Mouse (Mus musculus) adrenal gland, postnatal 14 days (tissue): ENCODE measurements around the gene Rfx8. TPM values are rescaled to one million over a fixed set of nuclear protein-coding genes. Genes with fewer than 3 reads are reported as not detected.

Experiments used
- DNase-seq: peaks from one replicate; pipeline ENCODE4 v3.0.0; 2021; ENCODE audit warnings: mixed read lengths
- long read RNA-seq, 2 experiments: library from polyadenylated mRNA; stranded (forward); transcript quantifications; one replicate each; pipeline ENCODE4 v2.0.0; 2021
- total RNA-seq: library from RNA; stranded (reverse); gene quantifications from 2 replicates; pipeline ENCODE4 v1.2.3, GENCODE M21; 2021

The Rfx8 gene
- total RNA-seq, result 0.15 TPM in 1 of 2 replicates, not detected in the other
- long read RNA-seq, experiment 1, result 0 reads
- long read RNA-seq, experiment 2, result 0 reads

DNA sequence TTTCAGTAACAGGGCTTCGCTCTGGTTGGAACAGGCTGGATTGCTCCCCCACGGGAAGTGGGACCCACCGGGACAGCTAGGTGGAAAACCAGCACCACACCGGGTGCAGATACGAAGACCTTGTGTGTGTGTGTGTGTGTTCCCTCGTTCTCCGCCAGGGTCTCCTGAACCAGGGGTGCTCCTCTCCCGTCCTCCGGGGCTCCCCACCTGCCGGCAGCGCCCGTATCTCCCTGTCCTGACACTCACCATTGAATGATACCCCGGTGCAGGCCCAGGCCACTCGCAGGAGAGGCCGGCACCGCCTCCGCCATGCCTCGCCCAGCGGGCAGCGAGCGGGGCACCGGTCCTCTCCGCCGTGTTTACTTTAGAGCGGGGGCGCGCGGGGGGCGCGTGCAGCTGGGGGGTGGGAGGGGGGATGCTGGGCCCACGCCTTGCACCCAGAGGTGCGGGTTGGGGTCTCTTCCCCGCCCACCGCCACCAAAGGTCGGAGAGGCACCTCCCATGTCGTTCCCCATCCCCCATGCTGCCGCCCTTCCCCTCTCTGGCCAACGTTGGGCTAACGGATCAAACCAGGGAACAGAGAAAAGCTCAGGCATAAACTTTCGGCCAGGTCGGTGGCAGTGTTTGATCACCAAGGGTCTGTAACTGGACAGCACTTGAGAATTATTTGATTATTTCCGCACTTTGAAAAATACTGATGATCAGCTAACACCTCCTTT, at the start of gene Rfx8:
Gene Rfx8 (minus strand): TSS at position 366 of the 719 bp plus-strand sequence.
- DNase-seq, result peak; percentile 54

GRCm38 (mm10) chr1:39770436-39770835, 49.6 kb upstream of the Rfx8 start:
- no peak for DNase-seq

GRCm38 (mm10) chr1:39768017-39768416, 47.2 kb upstream of the Rfx8 start:
- no peak for DNase-seq

GRCm38 (mm10) chr1:39765854-39766493, 45.2 kb upstream of the Rfx8 start:
- DNase-seq, result no peak

- peak; percentile 90 for DNase-seq
Observed at GRCm38 (mm10) chr1:39762025-39762370, 41.2 kb upstream of the Rfx8 start.

DNA sequence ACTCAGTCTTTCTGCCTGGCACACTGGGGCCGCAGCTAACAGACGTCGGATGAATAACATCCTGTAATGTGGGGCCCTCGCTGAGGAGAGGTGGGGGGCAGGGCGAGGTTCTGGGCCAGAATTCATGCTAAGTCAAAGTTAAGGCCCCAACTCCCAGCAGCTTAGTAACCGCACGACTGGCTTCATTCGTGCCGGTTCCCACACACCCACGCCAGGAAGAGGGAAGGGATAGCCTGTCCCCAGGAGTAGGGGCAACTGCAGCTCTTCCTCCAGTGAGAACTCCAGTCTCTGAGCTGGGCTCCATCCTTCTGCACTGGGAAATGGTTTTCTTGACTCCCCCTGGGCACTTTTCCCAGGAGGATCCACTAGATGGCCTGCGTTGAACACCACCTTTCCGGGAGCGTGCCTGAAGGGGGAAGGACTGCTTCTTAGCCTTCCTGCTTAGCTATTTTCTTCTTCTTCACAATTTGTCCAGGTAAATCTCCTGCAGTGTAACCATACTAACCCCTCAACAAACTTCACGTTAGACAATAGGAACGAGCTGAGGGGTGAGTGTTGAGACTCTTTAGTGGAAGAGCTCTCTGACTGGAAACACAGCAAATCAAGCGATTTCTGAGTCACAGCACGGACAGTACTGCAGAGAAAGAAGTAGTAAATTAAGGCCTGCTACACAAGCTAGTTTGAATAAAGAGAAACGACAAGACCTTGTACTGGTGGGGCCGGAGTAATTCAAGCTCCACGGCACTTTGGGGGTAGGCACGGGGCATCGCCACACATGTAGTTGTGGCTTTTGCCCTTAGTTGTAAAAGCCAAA, 40.6 kb upstream of the Rfx8 start:
- peak; percentile 85 for DNase-seq

DNA sequence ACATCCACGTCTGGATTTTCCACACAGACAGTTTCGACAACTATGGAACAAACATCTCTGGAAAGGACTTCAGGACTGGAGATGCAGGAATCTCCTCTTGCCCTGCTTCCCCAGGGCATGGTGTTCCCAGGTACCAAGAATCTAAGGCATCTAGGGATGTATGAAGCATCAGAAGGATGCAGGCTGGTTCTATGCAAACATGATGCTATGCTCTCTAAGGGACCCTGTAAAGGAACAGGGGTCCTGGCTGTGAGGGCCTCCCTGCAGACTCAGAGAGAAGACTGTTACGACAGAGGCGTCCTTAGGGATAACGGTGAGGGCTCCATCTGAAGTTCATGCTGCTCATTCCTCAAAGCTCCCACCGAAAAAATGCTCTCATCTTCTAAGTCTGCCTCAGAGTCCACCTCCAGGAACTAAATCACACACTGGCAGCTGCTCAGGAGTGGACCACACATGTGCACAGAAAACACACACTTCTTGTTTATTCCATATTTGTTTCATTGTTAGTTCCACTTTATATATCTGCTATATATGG, 39.5 kb upstream of the Rfx8 start:
- no peak for DNase-seq

- DNase-seq, result peak; percentile 71
Observed at GRCm38 (mm10) chr1:39759231-39760175, 38.7 kb upstream of the Rfx8 start.

GRCm38 (mm10) chr1:39758244-39758643, 37.4 kb upstream of the Rfx8 start:
- DNase-seq, result no peak

GRCm38 (mm10) chr1:39756952-39757351, 36.2 kb upstream of the Rfx8 start:
- no peak for DNase-seq

DNA sequence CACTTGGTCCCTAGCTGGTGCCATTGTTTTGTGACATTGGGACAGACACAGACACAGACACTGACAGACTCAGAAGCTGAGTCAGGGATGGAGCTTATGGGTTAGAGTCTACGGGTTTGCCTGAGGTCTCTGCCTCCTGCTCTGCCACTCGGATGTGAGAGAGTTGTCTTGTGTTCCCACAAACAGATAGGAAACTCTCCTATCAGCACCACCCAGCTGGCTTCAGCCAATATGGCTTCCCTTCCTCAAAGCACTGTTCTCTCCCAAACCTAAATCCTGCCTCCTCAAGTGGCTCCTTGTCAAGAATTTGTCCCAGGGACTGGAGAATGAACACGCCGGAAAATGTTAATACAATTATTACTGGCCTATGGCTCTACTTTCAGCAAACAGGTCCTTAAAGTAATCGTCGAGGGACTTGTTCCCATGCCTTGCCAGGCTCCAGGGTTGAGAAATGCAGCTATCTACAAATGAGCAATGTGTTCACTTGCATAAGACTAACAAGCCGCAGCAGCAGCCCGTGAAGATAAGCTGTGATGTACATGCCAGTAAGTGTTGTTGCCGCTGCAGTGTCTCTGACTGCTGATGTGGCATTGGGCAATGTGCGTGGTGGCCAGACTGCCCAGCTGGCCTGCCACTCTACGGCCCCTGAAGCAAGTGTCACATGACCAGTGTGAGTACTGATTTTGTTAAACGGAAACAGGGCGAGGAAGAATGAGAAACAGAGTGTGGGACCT, 33.6 kb upstream of the Rfx8 start:
- DNase-seq, result peak; percentile 52

DNA sequence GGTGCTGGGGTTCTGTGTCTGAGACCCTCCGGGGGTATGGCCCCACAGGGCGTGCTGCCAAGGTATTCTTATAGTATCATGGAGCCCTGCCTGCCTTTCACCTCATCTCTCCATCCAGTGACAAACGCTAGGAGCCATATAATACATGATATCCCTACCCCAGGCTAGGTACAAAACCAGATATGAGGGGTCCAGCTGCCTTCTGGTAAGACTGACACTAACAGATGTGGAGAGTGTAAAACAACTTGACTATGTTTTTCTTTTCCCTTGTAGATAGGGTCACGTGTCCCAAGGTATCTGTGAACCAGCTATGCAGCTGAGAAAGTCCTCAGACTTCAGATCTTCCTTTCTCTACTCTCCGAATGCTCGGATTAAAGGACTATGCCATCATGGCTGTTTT, 30.7 kb upstream of the Rfx8 start:
- no peak for DNase-seq

DNA sequence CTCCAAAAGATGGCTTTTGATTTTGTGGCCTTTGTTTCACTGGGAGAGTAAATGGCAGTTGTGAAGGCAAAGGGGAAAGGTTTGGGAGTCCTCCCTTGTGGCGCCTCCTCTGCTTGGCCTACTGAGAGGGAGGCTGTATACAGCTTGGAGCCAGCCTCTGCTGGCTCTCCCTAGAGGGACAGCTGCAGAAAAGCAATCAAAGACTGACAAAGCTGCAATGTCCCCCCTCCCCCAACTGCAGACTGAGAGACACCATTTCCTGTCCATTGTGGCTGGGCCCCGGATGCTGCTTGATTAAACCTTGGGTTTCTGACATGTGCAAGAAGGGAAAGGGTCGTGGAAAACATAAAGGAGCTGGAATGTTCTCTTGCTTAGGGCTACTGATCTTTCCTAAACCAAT, 28.9 kb upstream of the Rfx8 start:
- DNase-seq, result no peak

GRCm38 (mm10) chr1:39749214-39749613, 28.4 kb upstream of the Rfx8 start:
- DNase-seq, result no peak

- no peak for DNase-seq
Observed at GRCm38 (mm10) chr1:39748666-39749065, 27.9 kb upstream of the Rfx8 start.

DNA sequence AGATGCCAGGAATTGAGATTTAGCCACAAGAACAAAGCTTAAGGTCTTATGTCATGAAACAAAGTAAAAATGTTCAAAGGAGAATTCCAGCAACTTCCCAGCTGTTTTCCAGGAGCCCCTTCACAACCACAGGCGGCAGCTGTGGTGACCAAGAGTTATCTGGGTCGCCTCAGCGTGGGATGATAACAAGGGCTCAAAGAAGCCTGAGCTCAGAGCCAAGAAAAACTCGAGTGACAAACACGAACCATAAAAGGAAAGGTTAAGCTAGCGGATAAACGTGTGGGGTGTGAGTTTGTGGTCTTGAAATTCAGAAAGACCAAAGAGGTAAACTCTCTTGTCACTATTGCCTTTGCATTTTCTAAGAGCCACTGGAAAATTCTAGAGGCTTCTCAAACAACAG, 25.7 kb upstream of the Rfx8 start:
- DNase-seq, result no peak

GRCm38 (mm10) chr1:39740948-39741347, 20.2 kb upstream of the Rfx8 start:
- DNase-seq, result peak; percentile 2

DNA sequence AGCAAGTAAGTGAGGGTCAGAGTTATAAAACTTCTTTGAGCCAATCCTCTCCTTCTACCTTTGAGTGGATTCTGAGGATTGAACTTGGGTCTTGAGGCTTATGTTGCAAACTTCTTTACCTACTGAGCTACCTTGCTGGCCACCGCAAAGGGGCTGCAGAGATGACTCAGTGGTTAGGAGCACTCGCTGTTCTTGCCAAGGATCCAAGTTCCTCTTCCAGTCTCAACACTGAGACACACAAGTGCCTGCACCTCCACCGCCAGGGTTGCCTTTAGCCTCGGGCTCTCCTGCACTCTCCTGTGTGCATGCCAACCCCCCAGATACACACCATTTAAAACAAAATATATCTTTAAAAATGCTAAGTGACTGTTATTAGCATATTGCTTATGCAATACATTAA, 19.2 kb upstream of the Rfx8 start:
- DNase-seq, result peak; percentile 2

- peak; percentile 65 for DNase-seq
Observed at GRCm38 (mm10) chr1:39735927-39736604, 15.3 kb upstream of the Rfx8 start.

- peak; percentile 8 for DNase-seq
Observed at GRCm38 (mm10) chr1:39735493-39735892, 14.7 kb upstream of the Rfx8 start.
